Mouse (Mus musculus) CH12.LX (cell line): ENCODE measurements around the gene Amy1.
"Not testable (repeated sequence)": the region's sequence is repeated elsewhere in the genome, so short reads cannot be mapped to it uniquely, and the experiment has no call there.

Experiments
- CTCF ChIP-seq, 2 experiments: IDR thresholded peaks in 1 of 2; conservative IDR thresholded peaks in 1 of 2; 2 replicates each; pipeline ENCODE4 v1.5.1; 2011 to 2012; ENCODE audit warnings: low read depth in 2 of 2, low read length in 2 of 2, improper control_type of control experiment in 1 of 2, inconsistent platforms in 1 of 2, mild to moderate bottlenecking in 1 of 2, moderate library complexity in 1 of 2
- MAX ChIP-seq: IDR thresholded peaks from 2 replicates; pipeline ENCODE4 v1.6.1; 2011; ENCODE audit warnings: low read length, improper control_type of control experiment
- MEF2A ChIP-seq: IDR thresholded peaks from 2 replicates; pipeline ENCODE4 v1.6.1; 2014; ENCODE audit warnings: low read depth, mild to moderate bottlenecking, inconsistent platforms, low read length, improper control_type of control experiment, borderline replicate concordance
- TBP ChIP-seq: conservative IDR thresholded peaks from 2 replicates; pipeline ENCODE4 v1.6.1; 2011; ENCODE audit warnings: low read depth, low read length, improper control_type of control experiment

DNA sequence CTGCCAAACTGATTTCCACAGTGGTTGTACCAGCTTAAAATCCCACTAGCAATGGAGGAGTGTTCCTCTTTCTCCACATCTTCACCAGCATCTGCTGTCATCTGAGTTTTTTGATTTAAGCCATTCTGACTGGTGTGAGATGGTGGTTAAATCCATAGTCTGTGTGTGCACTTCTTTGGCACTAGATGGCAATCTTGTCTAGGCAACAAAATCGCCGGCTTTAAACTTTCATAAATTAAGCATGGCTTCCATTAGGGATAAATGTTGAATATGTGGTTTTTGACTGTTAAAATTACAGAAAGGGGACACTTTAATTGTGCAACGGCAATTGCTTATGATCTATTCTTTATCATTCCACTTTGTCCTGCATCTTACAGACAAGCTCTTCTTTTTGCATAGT is 44.9 kb upstream of the Amy1 start:
- not testable (repeated sequence) for TF ChIP-seq TBP, MEF2A, MAX
- peak in 1 of 2 experiments; percentile 68; a peak in 2 of 4 replicates for TF ChIP-seq CTCF (conservative IDR thresholded peaks at IDR 0.05 in 1 of 2, IDR thresholded peaks at IDR 0.05 in 1 of 2; ENCODE audit: low read depth in 2 of 2, low read length in 2 of 2)
